Mouse (Mus musculus) megakaryocyte, embryonic 14.5 days (primary cell): Measurements from ENCODE around the gene Limk1. TPM values are rescaled to one million over a fixed set of nuclear protein-coding genes. Genes with fewer than 3 reads are reported as not detected.
A peak's percentile ranks its signal among the peaks of the same experiment; 100 is the strongest.

Experiments used
- H3K27me3 ChIP-seq: replicated peaks from 2 replicates; pipeline ENCODE3; 2012; ENCODE audit warnings: inconsistent platforms
- H3K36me3 ChIP-seq: replicated peaks from 2 replicates; pipeline ENCODE3; 2012; ENCODE audit warnings: low read length, inconsistent platforms, mixed read lengths
- H3K4me1 ChIP-seq: 2 replicates; pipeline ENCODE4 v1.6.1; 2012; ENCODE audit warnings: inconsistent platforms
- H3K4me3 ChIP-seq: replicated peaks from 2 replicates; pipeline ENCODE3; 2012; ENCODE audit warnings: moderate library complexity, mild to moderate bottlenecking, inconsistent platforms
- H3K9me3 ChIP-seq: 2 replicates; pipeline ENCODE4 v1.6.1; 2012; ENCODE audit warnings: inconsistent platforms
- FLI1 ChIP-seq: IDR thresholded peaks from 2 replicates; pipeline ENCODE4 v1.6.1; 2012; ENCODE audit warnings: low read length, inconsistent platforms, mixed read lengths
- GATA1 ChIP-seq: IDR thresholded peaks from 3 replicates; pipeline ENCODE4 v1.6.1; 2012; ENCODE audit warnings: mixed read lengths, low read length, inconsistent platforms, borderline replicate concordance
- polyA plus RNA-seq: library from polyadenylated mRNA; stranded (reverse); fragments of >175 nt; gene quantifications from 2 replicates; pipeline ENCODE4 v1.2.3, GENCODE M21; 2012; ENCODE audit warnings: low replicate concordance; ENCODE audit not compliant: insufficient read depth

The Limk1 gene
- polyA plus RNA-seq, 1 experiment = 54.8 TPM

- H3K4me1 ChIP-seq = peaks cover 18% of the 10 kb centered on the region
- H3K4me3 ChIP-seq = peak overlapping the region; percentile 64
- no peaks in the 10 kb centered on the region for H3K36me3 ChIP-seq
- TF ChIP-seq FLI1 (no peak), GATA1 (no peak)
- H3K9me3 ChIP-seq = no peaks in the 10 kb centered on the region
- peaks cover 36% of the 10 kb centered on the region for H3K27me3 ChIP-seq
These were observed 20.9 kb upstream of the Limk1 start for GRCm38 (mm10) chr5:134709275-134709674.

GRCm38 (mm10) chr5:134704157-134704556, 15.8 kb upstream of the Limk1 start:
- TF ChIP-seq GATA1 = no peak
- TF ChIP-seq FLI1 = no peak
- Histone ChIP-seq H3K9me3 (peaks cover 9% of the 10 kb centered on the region), H3K4me3 (no peak overlapping the region)

GRCm38 (mm10) chr5:134695539-134695938, 7.1 kb upstream of the Limk1 start:
- Histone ChIP-seq H3K4me3 (no peak overlapping the region), H3K27me3 (peaks cover 17% of the 10 kb centered on the region), H3K36me3 (no peaks in the 10 kb centered on the region), H3K9me3 (peaks cover 20% of the 10 kb centered on the region), H3K4me1 (peaks cover 8% of the 10 kb centered on the region; the same call in 1 of the 2 replicates)
- TF ChIP-seq GATA1 (no peak), FLI1 (no peak)

More at GRCm38 (mm10) chr5:134704157-134704556, 15.8 kb upstream of the Limk1 start:
- H3K36me3 ChIP-seq = no peaks in the 10 kb centered on the region
- peaks cover 46% of the 10 kb centered on the region for H3K27me3 ChIP-seq
- peaks cover 6% of the 10 kb centered on the region for H3K4me1 ChIP-seq

GRCm38 (mm10) chr5:134695082-134695481, 6.7 kb upstream of the Limk1 start:
- no peak for TF ChIP-seq GATA1
- no peak for TF ChIP-seq FLI1

GRCm38 (mm10) chr5:134692704-134693103, 4.3 kb upstream of the Limk1 start:
- H3K36me3 ChIP-seq = no peaks in the 10 kb centered on the region
- peaks cover 5% of the 10 kb centered on the region for H3K9me3 ChIP-seq
- H3K4me1 ChIP-seq = peaks cover 28% of the 10 kb centered on the region
- no peak overlapping the region for H3K4me3 ChIP-seq
- no peak for TF ChIP-seq FLI1
- TF ChIP-seq GATA1 = no peak
- peaks cover 7% of the 10 kb centered on the region for H3K27me3 ChIP-seq

More at GRCm38 (mm10) chr5:134695082-134695481, 6.7 kb upstream of the Limk1 start:
- Histone ChIP-seq H3K9me3 (peaks cover 18% of the 10 kb centered on the region), H3K4me1 (peaks cover 12% of the 10 kb centered on the region), H3K36me3 (no peaks in the 10 kb centered on the region), H3K27me3 (peaks cover 16% of the 10 kb centered on the region), H3K4me3 (no peak overlapping the region)

GRCm38 (mm10) chr5:134688718-134689284, 403 bp upstream of the Limk1 start:
- H3K9me3 ChIP-seq = no peaks in the 10 kb centered on the region
- H3K4me3 ChIP-seq = peak overlapping the region; percentile 95
- peaks cover 41% of the 10 kb centered on the region for H3K4me1 ChIP-seq
- no peaks in the 10 kb centered on the region for H3K27me3 ChIP-seq
- H3K36me3 ChIP-seq = peaks cover 27% of the 10 kb centered on the region
- TF ChIP-seq FLI1 (no peak), GATA1 (no peak)

GRCm38 (mm10) chr5:134687187-134687586, 1.2 kb downstream of the Limk1 start:
- Histone ChIP-seq H3K4me3 (peak overlapping the region; percentile 95), H3K9me3 (no peaks in the 10 kb centered on the region), H3K27me3 (no peaks in the 10 kb centered on the region), H3K36me3 (peaks cover 37% of the 10 kb centered on the region), H3K4me1 (peaks cover 41% of the 10 kb centered on the region)
- TF ChIP-seq GATA1 = no peak
- TF ChIP-seq FLI1 = no peak

- peaks cover 39% of the 10 kb centered on the region for H3K36me3 ChIP-seq
- no peaks in the 10 kb centered on the region for H3K27me3 ChIP-seq
- H3K4me1 ChIP-seq = peaks cover 41% of the 10 kb centered on the region
- no peak for TF ChIP-seq GATA1
- no peak for TF ChIP-seq FLI1
- no peak overlapping the region for H3K4me3 ChIP-seq
- H3K9me3 ChIP-seq = no peaks in the 10 kb centered on the region
These were observed 1.9 kb downstream of the Limk1 start for GRCm38 (mm10) chr5:134686541-134686940.

GRCm38 (mm10) chr5:134684398-134684797, 4.0 kb downstream of the Limk1 start:
- Histone ChIP-seq H3K4me1 (peaks cover 52% of the 10 kb centered on the region), H3K27me3 (no peaks in the 10 kb centered on the region), H3K9me3 (no peaks in the 10 kb centered on the region), H3K4me3 (no peak overlapping the region), H3K36me3 (peaks cover 46% of the 10 kb centered on the region)
- TF ChIP-seq FLI1 (no peak), GATA1 (no peak)

- Histone ChIP-seq H3K36me3 (peaks cover 46% of the 10 kb centered on the region), H3K27me3 (no peaks in the 10 kb centered on the region), H3K4me1 (peaks cover 54% of the 10 kb centered on the region), H3K9me3 (no peaks in the 10 kb centered on the region), H3K4me3 (no peak overlapping the region)
- no peak for TF ChIP-seq FLI1
- no peak for TF ChIP-seq GATA1
These were observed 4.6 kb downstream of the Limk1 start for GRCm38 (mm10) chr5:134683813-134684212.
